Mouse (Mus musculus) forebrain, embryonic 13.5 days (tissue): ENCODE results near the gene Dhdds. TPM values are rescaled to one million over a fixed set of nuclear protein-coding genes. Genes with fewer than 3 reads are reported as not detected.
A peak's percentile ranks its signal among the peaks of the same experiment; 100 is the strongest.

Experiments used
- ATAC-seq: fragments of 200-750 bp; cut with Nextera tagmentation; 2 replicates; pipeline ENCODE4 v1.8.0; 2017
- H3K27ac ChIP-seq: fragments of 300-500 bp; sonication (generic); 2 replicates; pipeline ENCODE4 v1.5.1; 2015; ENCODE audit warnings: inconsistent platforms, mild to moderate bottlenecking, moderate library complexity
- H3K27me3 ChIP-seq: fragments of 300-500 bp; sonication (generic); 2 replicates; pipeline ENCODE4 v1.6.1; 2015; ENCODE audit warnings: mild to moderate bottlenecking, inconsistent platforms
- H3K36me3 ChIP-seq: fragments of 300-500 bp; sonication (generic); 2 replicates; pipeline ENCODE4 v1.6.1; 2015; ENCODE audit warnings: mild to moderate bottlenecking, inconsistent platforms; ENCODE audit not compliant: poor library complexity, severe bottlenecking
- H3K4me1 ChIP-seq: fragments of 300-500 bp; sonication (generic); 2 replicates; pipeline ENCODE4 v1.6.1; 2015; ENCODE audit warnings: inconsistent platforms
- H3K4me2 ChIP-seq: fragments of 300-500 bp; sonication (generic); 2 replicates; pipeline ENCODE4 v1.6.1; 2015; ENCODE audit warnings: inconsistent platforms, mild to moderate bottlenecking, moderate library complexity
- H3K4me3 ChIP-seq: fragments of 300-500 bp; sonication (generic); 2 replicates; pipeline ENCODE4 v1.5.1; 2015; ENCODE audit warnings: mild to moderate bottlenecking, inconsistent platforms
- H3K9ac ChIP-seq: fragments of 300-500 bp; sonication (generic); 2 replicates; pipeline ENCODE4 v1.6.1; 2015; ENCODE audit warnings: mild to moderate bottlenecking, inconsistent platforms
- H3K9me3 ChIP-seq: fragments of 300-500 bp; sonication (generic); replicated peaks from 2 replicates; pipeline ENCODE4 v1.6.1; 2016; ENCODE audit warnings: inconsistent platforms
- WGBS: fragments of 180-500 bp; shearing (Covaris S2); methylation state at CpG from one replicate; pipeline ENCODE4 v1.1.7; 2015; 5-methylcytosine and 5-hydroxymethylcytosine counted together
- polyA plus RNA-seq: library from polyadenylated mRNA; unstranded; fragments of >200 nt; fragmentation: Nextera tagmentation; extraction: Ambion mirVana; gene quantifications from 2 replicates; pipeline ENCODE4 v1.2.1, GENCODE M21; 2015

Gene Dhdds
- polyA plus RNA-seq, 1 experiment from 2014 or later, result 47.1 TPM

GRCm38 (mm10) chr4:133968150-133968921 is 32.4 kb downstream of the Dhdds start, which contains the start of gene Hmgn2:
Gene Hmgn2, minus strand, starts transcription at chr4:133968650.
- peak; percentile 51 for ATAC-seq
- H3K4me1 ChIP-seq, result peaks cover 66% of the 10 kb centered on the region
- WGBS, result under 1% methylated on average over 39 of the region's 42 CpGs
- no peaks in the 10 kb centered on the region for H3K27me3 ChIP-seq
- H3K36me3 ChIP-seq, result peaks cover 32% of the 10 kb centered on the region
- peak within 1 kb of the TSS; percentile 99 for H3K27ac ChIP-seq
- H3K9ac ChIP-seq, result peak within 1 kb of the TSS; percentile 97
- peak within 1 kb of the TSS; percentile 98 for H3K4me2 ChIP-seq
- H3K4me3 ChIP-seq, result peak within 1 kb of the TSS; percentile 76
- H3K9me3 ChIP-seq, result no peaks in the 10 kb centered on the region

- WGBS, result under 1% methylated on average over 15 of the region's 29 CpGs
- peak; percentile 82 for ATAC-seq
- peak overlapping the region; percentile 98 for H3K4me2 ChIP-seq
These were observed 32.9 kb downstream of the Dhdds start for GRCm38 (mm10) chr4:133967866-133968149.

GRCm38 (mm10) chr4:133967138-133967865 is 33.4 kb downstream of the Dhdds start:
- Histone ChIP-seq H3K27ac (peak overlapping the region; percentile 99), H3K4me2 (peak overlapping the region; percentile 98), H3K27me3 (no peaks in the 10 kb centered on the region), H3K9me3 (no peaks in the 10 kb centered on the region), H3K4me1 (peaks cover 66% of the 10 kb centered on the region), H3K4me3 (peak overlapping the region; percentile 76), H3K9ac (peak overlapping the region; percentile 97), H3K36me3 (peaks cover 36% of the 10 kb centered on the region)
- under 1% methylated on average over 60 of the region's 101 CpGs for WGBS
- peak; percentile 65 for ATAC-seq

More at GRCm38 (mm10) chr4:133967866-133968149, 32.9 kb downstream of the Dhdds start:
- Histone ChIP-seq H3K4me3 (peak overlapping the region; percentile 76), H3K27me3 (no peaks in the 10 kb centered on the region), H3K36me3 (peaks cover 37% of the 10 kb centered on the region), H3K9ac (peak overlapping the region; percentile 97), H3K4me1 (peaks cover 66% of the 10 kb centered on the region), H3K27ac (peak overlapping the region; percentile 99), H3K9me3 (no peaks in the 10 kb centered on the region)

GRCm38 (mm10) chr4:133966271-133966940 is 34.3 kb downstream of the Dhdds start:
- Histone ChIP-seq H3K4me3 (peak overlapping the region; percentile 76), H3K36me3 (peaks cover 36% of the 10 kb centered on the region), H3K4me1 (peaks cover 58% of the 10 kb centered on the region), H3K9me3 (no peaks in the 10 kb centered on the region), H3K4me2 (peak overlapping the region; percentile 98), H3K27me3 (no peaks in the 10 kb centered on the region), H3K9ac (peak overlapping the region; percentile 97), H3K27ac (peak overlapping the region; percentile 99; the same call in 1 of the 2 replicates)
- 46% methylated on average over 12 of the region's 12 CpGs for WGBS
- no peak for ATAC-seq

- Histone ChIP-seq H3K36me3 (peaks cover 36% of the 10 kb centered on the region), H3K27me3 (no peaks in the 10 kb centered on the region), H3K4me1 (peaks cover 25% of the 10 kb centered on the region), H3K4me3 (no peak overlapping the region), H3K9me3 (no peaks in the 10 kb centered on the region), H3K9ac (no peak overlapping the region), H3K4me2 (no peak overlapping the region), H3K27ac (no peak overlapping the region)
- ATAC-seq, result no peak
- WGBS, result 88% methylated on average over 7 of the region's 7 CpGs
These were observed 38.2 kb downstream of the Dhdds start for GRCm38 (mm10) chr4:133962566-133962965.

GRCm38 (mm10) chr4:133958884-133959283 is 41.8 kb downstream of the Dhdds start:
- 86% methylated on average over 1 of the region's 1 CpGs for WGBS
- H3K9me3 ChIP-seq, result no peaks in the 10 kb centered on the region
- H3K27me3 ChIP-seq, result no peaks in the 10 kb centered on the region
- no peak overlapping the region for H3K4me2 ChIP-seq
- H3K27ac ChIP-seq, result no peak overlapping the region
- no peak for ATAC-seq
- no peak overlapping the region for H3K9ac ChIP-seq
- no peak overlapping the region for H3K4me3 ChIP-seq
- peaks cover 15% of the 10 kb centered on the region for H3K36me3 ChIP-seq
- 0 out of 2 replicates have a peak, but pooled peaks cover 4% of the 10 kb centered on the region for H3K4me1 ChIP-seq

- Histone ChIP-seq H3K9me3 (no peaks in the 10 kb centered on the region), H3K36me3 (no peaks in the 10 kb centered on the region), H3K27ac (no peak overlapping the region), H3K4me3 (no peak overlapping the region), H3K4me2 (no peak overlapping the region), H3K27me3 (no peaks in the 10 kb centered on the region), H3K4me1 (no peaks in the 10 kb centered on the region), H3K9ac (no peak overlapping the region)
- 81% methylated on average over 4 of the region's 4 CpGs for WGBS
- no peak for ATAC-seq
These were observed 44.4 kb downstream of the Dhdds start for GRCm38 (mm10) chr4:133956358-133956757.

- H3K27ac ChIP-seq, result no peak overlapping the region
- no peak for ATAC-seq
- H3K36me3 ChIP-seq, result no peaks in the 10 kb centered on the region
- 0 out of 2 replicates have a peak, but pooled peaks cover 3% of the 10 kb centered on the region for H3K9me3 ChIP-seq
- no peaks in the 10 kb centered on the region for H3K4me1 ChIP-seq
- no peaks in the 10 kb centered on the region for H3K27me3 ChIP-seq
- no peak overlapping the region for H3K4me3 ChIP-seq
- H3K4me2 ChIP-seq, result no peak overlapping the region
- no peak overlapping the region for H3K9ac ChIP-seq
- WGBS, result 65% methylated on average over 4 of the region's 4 CpGs
These were observed 54.0 kb downstream of the Dhdds start for GRCm38 (mm10) chr4:133946736-133947135.

- no peaks in the 10 kb centered on the region for H3K36me3 ChIP-seq
These were observed 56.9 kb downstream of the Dhdds start for GRCm38 (mm10) chr4:133943791-133944190.

GRCm38 (mm10) chr4:133942679-133943078 is 58.0 kb downstream of the Dhdds start:
- Histone ChIP-seq H3K4me2 (no peak overlapping the region), H3K27ac (no peak overlapping the region), H3K9me3 (0 out of 2 replicates have a peak, but pooled peaks cover 3% of the 10 kb centered on the region), H3K4me1 (no peaks in the 10 kb centered on the region), H3K9ac (no peak overlapping the region), H3K4me3 (no peak overlapping the region), H3K36me3 (no peaks in the 10 kb centered on the region), H3K27me3 (no peaks in the 10 kb centered on the region)
- no peak for ATAC-seq
- WGBS, result 85% methylated on average over 4 of the region's 4 CpGs

More at GRCm38 (mm10) chr4:133943791-133944190, 56.9 kb downstream of the Dhdds start:
- Histone ChIP-seq H3K9ac (no peak overlapping the region), H3K9me3 (0 out of 2 replicates have a peak, but pooled peaks cover 3% of the 10 kb centered on the region), H3K4me1 (no peaks in the 10 kb centered on the region), H3K27me3 (no peaks in the 10 kb centered on the region), H3K4me3 (no peak overlapping the region), H3K4me2 (no peak overlapping the region), H3K27ac (no peak overlapping the region)
- 92% methylated on average over 3 of the region's 3 CpGs for WGBS
- ATAC-seq, result no peak

GRCm38 (mm10) chr4:133941576-133941975 is 59.1 kb downstream of the Dhdds start:
- 65% methylated on average over 3 of the region's 3 CpGs for WGBS
- ATAC-seq, result no peak
- Histone ChIP-seq H3K36me3 (no peaks in the 10 kb centered on the region), H3K4me1 (no peaks in the 10 kb centered on the region), H3K27me3 (no peaks in the 10 kb centered on the region), H3K4me2 (no peak overlapping the region), H3K27ac (no peak overlapping the region), H3K9me3 (0 out of 2 replicates have a peak, but pooled peaks cover 3% of the 10 kb centered on the region), H3K4me3 (no peak overlapping the region), H3K9ac (no peak overlapping the region)
